Mouse (Mus musculus) midbrain, postnatal 0 days (tissue): Measurements from ENCODE around the gene Alpk3. TPM values are rescaled to one million over a fixed set of nuclear protein-coding genes. Genes with fewer than 3 reads are reported as not detected.

Experiments
- ATAC-seq: fragments of 200-750 bp; cut with Nextera tagmentation; 2 replicates; pipeline ENCODE4 v1.8.0; 2017; ENCODE audit warnings: moderate number of reproducible peaks, mild to moderate bottlenecking, moderate TSS enrichment, moderate library complexity; ENCODE audit not compliant: low FRiP score
- DNase-seq: peaks from one replicate; pipeline ENCODE4 v3.0.0-alpha.2; 2015; ENCODE audit warnings: low spot score
- H3K27ac ChIP-seq: fragments of 300-500 bp; sonication (generic); 2 replicates; pipeline ENCODE4 v1.5.1; 2014; ENCODE audit warnings: low read depth, mild to moderate bottlenecking, low read length, mixed read lengths
- H3K27me3 ChIP-seq: fragments of 300-500 bp; sonication (generic); 2 replicates; pipeline ENCODE4 v1.6.1; 2014; ENCODE audit warnings: low read length, control low read depth, mixed read lengths; ENCODE audit not compliant: insufficient read depth
- H3K36me3 ChIP-seq: fragments of 300-500 bp; sonication (generic); 2 replicates; pipeline ENCODE4 v1.6.1; 2014; ENCODE audit warnings: low read length, control low read depth, mixed read lengths; ENCODE audit not compliant: insufficient read depth
- H3K4me1 ChIP-seq: fragments of 300-500 bp; sonication (generic); 2 replicates; pipeline ENCODE4 v1.6.1; 2014; ENCODE audit warnings: mild to moderate bottlenecking, control low read depth, antibody characterized with exemption, low read length, mixed read lengths; ENCODE audit not compliant: insufficient read depth
- H3K4me2 ChIP-seq: fragments of 300-500 bp; sonication (generic); 2 replicates; pipeline ENCODE4 v1.6.1; 2014; ENCODE audit warnings: low read depth, mild to moderate bottlenecking, low read length, mixed read lengths; ENCODE audit not compliant: poor library complexity, severe bottlenecking
- H3K4me3 ChIP-seq: fragments of 300-500 bp; sonication (generic); 2 replicates; pipeline ENCODE4 v1.5.1; 2014; ENCODE audit warnings: low read depth, mild to moderate bottlenecking, low read length, moderate library complexity
- H3K9ac ChIP-seq: fragments of 300-500 bp; sonication (generic); replicated peaks from 2 replicates; pipeline ENCODE4 v1.6.1; 2014; ENCODE audit warnings: mild to moderate bottlenecking, low read length, moderate library complexity, mixed read lengths; ENCODE audit not compliant: poor library complexity, severe bottlenecking
- H3K9me3 ChIP-seq: fragments of 300-500 bp; sonication (generic); 2 replicates; pipeline ENCODE4 v1.6.1; 2016; ENCODE audit warnings: low read length, control low read depth
- CTCF ChIP-seq: IDR thresholded peaks from 2 replicates; pipeline ENCODE4 v1.5.1; 2016; ENCODE audit warnings: antibody characterized with exemption, mild to moderate bottlenecking
- WGBS: fragments of 180-500 bp; shearing (Covaris S2); extraction: QIAGEN DNeasy Blood & Tissue Kit; methylation state at CpG from one replicate; pipeline ENCODE4 v1.1.7; 2014; 5-methylcytosine and 5-hydroxymethylcytosine counted together
- polyA plus RNA-seq: library from polyadenylated mRNA; unstranded; fragments of >200 nt; fragmentation: Nextera tagmentation; extraction: Ambion mirVana; gene quantifications from 2 replicates; pipeline ENCODE4 v1.2.1, GENCODE M21; 2015
- total RNA-seq: library from RNA; depleted of rRNA; stranded (reverse); fragments of >200 nt; gene quantifications from 2 replicates; pipeline ENCODE4 v1.2.3, GENCODE M21; 2014

Alpk3 gene
- total and polyA plus RNA-seq, 2 experiments from 2014 or later: 0.16 to 0.26 TPM

- Histone ChIP-seq H3K4me3 (no peak overlapping the region), H3K36me3 (no peaks in the 10 kb centered on the region), H3K9ac (no peak overlapping the region), H3K27me3 (no peaks in the 10 kb centered on the region), H3K9me3 (no peaks in the 10 kb centered on the region), H3K4me2 (no peak overlapping the region), H3K27ac (no peak overlapping the region), H3K4me1 (no peaks in the 10 kb centered on the region)
- DNase-seq (no peak), ATAC-seq (no peak)
- TF ChIP-seq CTCF: no peak
- 75% methylated on average over 7 of the region's 7 CpGs for WGBS
Measured at GRCm38 (mm10) chr7:81075299-81075698, 17.9 kb downstream of the Alpk3 start.

- DNase-seq (no peak), ATAC-seq (no peak)
- 91% methylated on average over 5 of the region's 5 CpGs for WGBS
- Histone ChIP-seq H3K9ac (no peak overlapping the region), H3K27me3 (no peaks in the 10 kb centered on the region), H3K9me3 (no peaks in the 10 kb centered on the region), H3K27ac (no peak overlapping the region), H3K4me3 (no peak overlapping the region), H3K4me1 (no peaks in the 10 kb centered on the region), H3K4me2 (no peak overlapping the region), H3K36me3 (no peaks in the 10 kb centered on the region)
- TF ChIP-seq CTCF: no peak
Measured at GRCm38 (mm10) chr7:81075732-81076131, 18.3 kb downstream of the Alpk3 start.

GRCm38 (mm10) chr7:81077009-81077408 lies 19.6 kb downstream of the Alpk3 start:
- Histone ChIP-seq H3K4me3 (no peak overlapping the region), H3K27ac (no peak overlapping the region), H3K4me1 (no peaks in the 10 kb centered on the region), H3K4me2 (no peak overlapping the region), H3K9ac (no peak overlapping the region), H3K27me3 (no peaks in the 10 kb centered on the region), H3K36me3 (no peaks in the 10 kb centered on the region), H3K9me3 (no peaks in the 10 kb centered on the region)
- TF ChIP-seq CTCF: no peak
- ATAC-seq: no peak
- 79% methylated on average over 6 of the region's 6 CpGs for WGBS
- DNase-seq: no peak

GRCm38 (mm10) chr7:81078740-81079139 lies 21.3 kb downstream of the Alpk3 start:
- TF ChIP-seq CTCF: no peak
- Histone ChIP-seq H3K27ac (no peak overlapping the region), H3K9me3 (no peaks in the 10 kb centered on the region), H3K4me1 (no peaks in the 10 kb centered on the region), H3K4me3 (no peak overlapping the region), H3K9ac (no peak overlapping the region), H3K27me3 (no peaks in the 10 kb centered on the region), H3K36me3 (no peaks in the 10 kb centered on the region), H3K4me2 (no peak overlapping the region)
- no peak for DNase-seq
- ATAC-seq: no peak
- 92% methylated on average over 6 of the region's 6 CpGs for WGBS

- H3K4me2 ChIP-seq: no peak overlapping the region
- TF ChIP-seq CTCF: no peak
- no peak overlapping the region for H3K27ac ChIP-seq
- H3K36me3 ChIP-seq: no peaks in the 10 kb centered on the region
- no peaks in the 10 kb centered on the region for H3K9me3 ChIP-seq
- no peak overlapping the region for H3K9ac ChIP-seq
- no peaks in the 10 kb centered on the region for H3K27me3 ChIP-seq
- DNase-seq: no peak
- no peak; the same call in 1 of the 2 replicates for ATAC-seq
- H3K4me3 ChIP-seq: no peak overlapping the region
- no peaks in the 10 kb centered on the region for H3K4me1 ChIP-seq
- WGBS: 39% methylated on average over 18 of the region's 18 CpGs
Measured at GRCm38 (mm10) chr7:81093420-81093965, 36.1 kb downstream of the Alpk3 start.

- Histone ChIP-seq H3K4me3 (no peak overlapping the region), H3K4me2 (no peak overlapping the region), H3K27me3 (no peaks in the 10 kb centered on the region), H3K27ac (no peak overlapping the region), H3K9me3 (no peaks in the 10 kb centered on the region), H3K36me3 (no peaks in the 10 kb centered on the region), H3K9ac (no peak overlapping the region), H3K4me1 (no peaks in the 10 kb centered on the region)
- DNase-seq (no peak), ATAC-seq (no peak)
- 77% methylated on average over 6 of the region's 6 CpGs for WGBS
- TF ChIP-seq CTCF: no peak
Measured at GRCm38 (mm10) chr7:81094104-81094757, 36.8 kb downstream of the Alpk3 start.
